Mouse (Mus musculus) heart, adult 2 months (tissue): Measurements from ENCODE around the gene Hpse2. TPM values are rescaled to one million over a fixed set of nuclear protein-coding genes. Genes with fewer than 3 reads are reported as not detected.

Source experiments
- DNase-seq, 2 experiments: peaks; one replicate each; pipeline ENCODE4 v3.0.0; 2021
- H3K27ac ChIP-seq: fragments of 200-600 bp; 2 replicates; pipeline ENCODE4 v1.8.1; 2022
- H3K27me3 ChIP-seq: fragments of 200-500 bp; 2 replicates; pipeline ENCODE4 v1.6.1; 2012; ENCODE audit warnings: mild to moderate bottlenecking, low read length, inconsistent platforms, mixed read lengths; ENCODE audit not compliant: control insufficient read depth, insufficient read depth
- H3K36me3 ChIP-seq: fragments of 200-500 bp; 2 replicates; pipeline ENCODE4 v1.6.1; 2012; ENCODE audit warnings: low read length, inconsistent platforms; ENCODE audit not compliant: control insufficient read depth, insufficient read depth
- H3K4me1 ChIP-seq: fragments of 200-500 bp; 2 replicates; pipeline ENCODE4 v1.6.1; 2011; ENCODE audit warnings: low read length; ENCODE audit not compliant: control insufficient read depth, insufficient read depth
- H3K4me3 ChIP-seq: fragments of 200-600 bp; 2 replicates; pipeline ENCODE4 v1.8.1; 2022
- H3K79me2 ChIP-seq: fragments of 200-500 bp; replicated peaks from 2 replicates; pipeline ENCODE4 v1.6.1; 2012; ENCODE audit warnings: mild to moderate bottlenecking, inconsistent platforms, low read length, moderate library complexity, mixed read lengths; ENCODE audit not compliant: control insufficient read depth, insufficient read depth
- H3K9ac ChIP-seq: fragments of 200-500 bp; 2 replicates; pipeline ENCODE4 v1.6.1; 2012; ENCODE audit warnings: low read depth, mild to moderate bottlenecking, control low read depth, inconsistent platforms, low read length, mixed read lengths
- CTCF ChIP-seq: fragments of 200-600 bp; IDR thresholded peaks from 2 replicates; pipeline ENCODE4 v1.8.1; 2022; ENCODE audit warnings: antibody characterized with exemption, mild to moderate bottlenecking, moderate library complexity
- EP300 ChIP-seq: fragments of 200-500 bp; IDR thresholded peaks from 2 replicates; pipeline ENCODE4 v1.6.1; 2011; ENCODE audit warnings: low read depth, low read length, control low read depth; ENCODE audit not compliant: insufficient read depth
- POLR2A ChIP-seq: fragments of 200-500 bp; IDR thresholded peaks from 2 replicates; pipeline ENCODE4 v1.6.1; 2011; ENCODE audit warnings: mild to moderate bottlenecking, low read depth, low read length, control low read depth; ENCODE audit not compliant: insufficient read depth
- WGBS: fragments of 180-500 bp; shearing (Covaris S2); methylation state at CpG from one replicate; pipeline ENCODE4 v1.1.7; 2018; 5-methylcytosine and 5-hydroxymethylcytosine counted together
- intact Hi-C: fragments of 180-260 bp; cut with DNase I; formaldehyde crosslinking; loops from one replicate; pipeline ENCODE4 v1.15.1; 2025
- polyA plus RNA-seq: library from polyadenylated mRNA; depleted of rRNA; stranded (reverse); fragments of >200 nt; gene quantifications from 2 replicates; pipeline ENCODE4 v1.2.3, GENCODE M21; 2012
- total RNA-seq, 2 experiments: library from RNA; stranded (reverse); gene quantifications; 2 replicates each; pipeline ENCODE4 v1.2.3; 2021

The Hpse2 gene
- total and polyA plus RNA-seq, 3 experiments = 0.14 to 0.25 TPM; not detected in 1

DNA sequence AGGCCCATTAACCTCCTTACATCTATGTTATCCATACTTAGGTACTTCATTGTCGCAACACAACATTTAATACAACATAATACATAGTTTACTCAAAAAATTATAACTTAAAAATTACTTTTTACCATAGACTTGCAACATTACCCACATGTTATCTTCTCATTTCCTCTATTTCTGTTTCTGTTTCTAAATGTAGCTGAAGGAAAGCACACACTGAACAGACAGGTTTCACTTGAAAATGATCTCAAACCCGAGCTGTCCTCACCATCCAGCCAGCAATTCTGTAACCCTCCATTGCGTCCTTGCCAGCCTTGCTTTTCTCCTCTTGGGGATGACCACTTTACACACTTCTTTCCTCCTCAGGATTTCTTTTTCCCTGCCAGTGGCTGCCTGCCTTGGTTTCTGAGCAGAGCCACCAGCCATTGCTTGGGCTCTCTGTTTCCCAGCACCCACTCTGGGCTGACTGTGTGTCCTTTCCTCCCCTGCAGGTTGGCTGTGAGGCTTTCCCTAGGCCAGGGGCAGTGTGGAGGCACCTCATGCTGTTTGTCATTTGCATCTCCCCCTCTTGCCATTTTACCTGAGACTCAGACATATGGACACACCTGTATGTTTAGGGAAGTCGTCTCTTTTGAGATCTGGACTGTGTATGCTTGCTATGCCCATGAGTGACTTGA lies 548.4 kb downstream of the Hpse2 start:
- no peaks in the 10 kb centered on the region for H3K79me2 ChIP-seq
- 75% methylated on average over 4 of the region's 4 CpGs for WGBS

DNA sequence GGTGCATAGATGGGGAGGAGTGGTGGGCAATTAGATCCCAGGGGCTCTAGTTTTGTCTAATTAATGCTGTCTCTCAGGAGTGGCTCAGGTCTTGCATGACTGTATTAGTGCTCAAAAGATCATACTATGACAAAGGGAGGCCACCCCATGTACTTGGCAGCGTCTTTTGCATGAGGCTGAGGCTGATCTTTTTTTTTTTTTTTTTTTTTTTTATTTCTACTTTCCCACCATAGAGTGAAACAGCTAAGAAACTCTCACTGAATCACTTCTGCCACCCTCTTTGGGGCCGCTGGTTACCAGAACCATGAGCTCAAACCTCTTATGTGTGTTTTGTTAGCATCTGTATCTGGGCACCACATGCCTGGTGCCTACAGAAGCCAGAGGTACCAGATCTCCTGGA lies 549.0 kb downstream of the Hpse2 start:
- no peaks in the 10 kb centered on the region for H3K27me3 ChIP-seq
- no peak overlapping the region for H3K9ac ChIP-seq
- 85% methylated on average over 2 of the region's 2 CpGs for whole genome bisulfite sequencing
- H3K4me1 ChIP-seq = no peaks in the 10 kb centered on the region
- intact Hi-C loops = no loop called here
- DNase-seq = no peak
- H3K36me3 ChIP-seq = no peaks in the 10 kb centered on the region
- no peak for TF ChIP-seq POLR2A
- no peak for TF ChIP-seq CTCF
- TF ChIP-seq EP300 = no peak
- H3K79me2 ChIP-seq = no peaks in the 10 kb centered on the region
- H3K4me3 ChIP-seq = no peak overlapping the region
- no peak overlapping the region for H3K27ac ChIP-seq

More for the DNA sequence above, 548.4 kb downstream of the Hpse2 start:
- Histone ChIP-seq H3K4me3 (no peak overlapping the region), H3K9ac (no peak overlapping the region), H3K4me1 (no peaks in the 10 kb centered on the region), H3K27ac (no peak overlapping the region), H3K36me3 (no peaks in the 10 kb centered on the region), H3K27me3 (no peaks in the 10 kb centered on the region)
- intact Hi-C loops = no loop called here
- DNase-seq = no peak
- TF ChIP-seq EP300 = no peak
- no peak for TF ChIP-seq CTCF
- no peak for TF ChIP-seq POLR2A

DNA sequence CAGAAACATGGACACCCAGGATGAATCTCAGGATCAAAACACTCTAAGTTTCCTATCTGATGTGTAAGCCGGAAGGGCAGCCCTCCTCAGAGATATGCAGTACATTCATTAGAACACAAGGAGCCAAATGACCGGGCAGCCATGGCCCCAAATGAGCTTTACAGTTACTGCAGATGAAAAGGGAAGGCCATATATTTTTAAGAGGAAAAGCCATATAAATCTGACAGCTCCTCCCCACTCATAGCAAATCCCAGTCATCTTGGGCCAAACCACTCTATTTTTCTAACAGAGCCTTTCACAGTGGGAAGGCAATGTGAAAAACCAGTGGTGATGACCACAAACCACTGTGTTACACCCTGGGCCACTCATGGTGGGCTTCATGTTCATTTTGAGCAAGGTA lies 549.9 kb downstream of the Hpse2 start:
- no peak for TF ChIP-seq CTCF
- no peak for TF ChIP-seq POLR2A
- no peak for TF ChIP-seq EP300
- Histone ChIP-seq H3K4me3 (no peak overlapping the region), H3K36me3 (no peaks in the 10 kb centered on the region), H3K4me1 (no peaks in the 10 kb centered on the region), H3K27ac (no peak overlapping the region), H3K9ac (no peak overlapping the region), H3K27me3 (no peaks in the 10 kb centered on the region), H3K79me2 (no peaks in the 10 kb centered on the region)
- WGBS = 85% methylated on average over 2 of the region's 2 CpGs
- intact Hi-C loops = no loop called here
- no peak for DNase-seq

DNA sequence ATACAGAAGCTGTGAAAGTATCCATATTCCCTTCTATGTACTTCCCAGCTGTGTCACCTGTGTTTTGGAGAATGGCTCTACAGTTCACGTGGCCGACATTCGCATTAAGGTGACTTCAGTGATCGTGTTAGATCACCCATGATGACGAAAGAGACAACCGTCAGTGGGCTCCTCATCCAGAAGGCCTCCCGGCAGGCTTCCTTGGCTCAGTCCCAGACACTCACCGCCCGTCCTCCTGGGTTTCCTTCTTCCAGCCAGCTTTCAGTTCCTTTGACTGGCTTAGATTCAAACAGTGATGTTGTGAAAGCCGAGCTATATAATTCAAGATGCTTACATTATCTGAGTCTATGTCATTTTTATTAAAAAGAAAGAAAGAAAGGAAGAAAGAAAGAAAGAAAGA lies 550.6 kb downstream of the Hpse2 start:
- Histone ChIP-seq H3K27me3 (no peaks in the 10 kb centered on the region), H3K4me3 (no peak overlapping the region), H3K79me2 (no peaks in the 10 kb centered on the region), H3K4me1 (no peaks in the 10 kb centered on the region), H3K27ac (no peak overlapping the region), H3K9ac (no peak overlapping the region), H3K36me3 (no peaks in the 10 kb centered on the region)
- intact Hi-C loops = no loop called here
- 50% methylated on average over 10 of the region's 10 CpGs for WGBS
- DNase-seq = no peak
- TF ChIP-seq CTCF (no peak), EP300 (no peak), POLR2A (no peak)

DNA sequence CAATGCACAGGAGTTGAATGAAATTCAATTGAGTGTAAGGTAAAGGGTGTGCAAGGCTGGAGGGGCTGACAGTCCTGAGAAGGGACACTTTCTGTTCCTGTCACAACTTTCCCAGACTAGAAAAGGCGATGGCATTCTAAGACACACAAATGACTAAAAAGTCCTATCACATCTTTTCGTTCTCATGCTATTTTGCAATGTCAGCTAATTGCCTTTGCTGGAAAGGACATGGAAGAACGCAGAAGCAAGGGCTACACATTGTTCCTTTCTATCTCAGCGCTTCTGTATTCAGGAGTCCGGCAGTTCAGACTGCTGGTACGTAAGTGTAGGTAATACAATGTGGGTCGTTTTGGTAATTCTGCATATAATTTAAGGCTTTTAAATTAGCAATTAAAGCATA lies 555.0 kb downstream of the Hpse2 start:
- H3K9ac ChIP-seq = no peak overlapping the region
- no peak overlapping the region for H3K4me3 ChIP-seq
- H3K36me3 ChIP-seq = no peaks in the 10 kb centered on the region
- H3K79me2 ChIP-seq = no peaks in the 10 kb centered on the region
- 84% methylated on average over 7 of the region's 7 CpGs for WGBS
- no peaks in the 10 kb centered on the region for H3K27me3 ChIP-seq
- H3K4me1 ChIP-seq = no peaks in the 10 kb centered on the region
- no peak overlapping the region for H3K27ac ChIP-seq
- no peak for DNase-seq
- TF ChIP-seq CTCF (no peak), EP300 (no peak), POLR2A (no peak)
- intact Hi-C loops = no loop called here

DNA sequence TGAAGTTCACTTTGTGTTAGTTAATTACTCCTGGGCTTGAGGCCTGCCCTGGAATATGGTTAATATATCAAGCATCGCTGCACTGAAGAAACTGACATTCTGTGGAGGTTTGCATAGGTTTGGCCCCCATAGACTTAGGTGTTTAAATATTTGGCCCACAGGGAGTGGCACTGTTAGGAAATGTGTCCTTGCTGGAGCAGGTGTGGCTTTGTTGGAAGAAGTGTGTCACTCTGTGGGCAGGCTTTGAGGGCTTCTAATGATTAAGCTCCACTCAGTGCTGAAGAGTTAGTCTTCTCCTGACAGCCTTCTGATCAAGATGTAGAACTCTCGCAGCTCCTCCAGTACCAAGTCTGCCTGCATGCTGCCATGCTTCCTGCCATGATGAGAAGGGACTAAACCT lies 555.9 kb downstream of the Hpse2 start:
- TF ChIP-seq CTCF (no peak), POLR2A (no peak), EP300 (no peak)
- WGBS = 83% methylated on average over 2 of the region's 2 CpGs
- H3K9ac ChIP-seq = no peak overlapping the region
- no peaks in the 10 kb centered on the region for H3K79me2 ChIP-seq
- no peak overlapping the region for H3K27ac ChIP-seq
- H3K36me3 ChIP-seq = no peaks in the 10 kb centered on the region
- no peak for DNase-seq
- no peaks in the 10 kb centered on the region for H3K27me3 ChIP-seq
- intact Hi-C loops = no loop called here
- H3K4me1 ChIP-seq = no peaks in the 10 kb centered on the region
- H3K4me3 ChIP-seq = no peak overlapping the region
